Mouse (Mus musculus) embryonic facial prominence, embryonic 13.5 days (tissue): Measurements from ENCODE around the gene Phc2. TPM values are rescaled to one million over a fixed set of nuclear protein-coding genes. Genes with fewer than 3 reads are reported as not detected.

Experiments used
- ATAC-seq: fragments of 200-750 bp; cut with Nextera tagmentation; 2 replicates; pipeline ENCODE4 v1.8.0; 2017; ENCODE audit warnings: low read depth; ENCODE audit not compliant: insufficient number of reproducible peaks, insufficient read depth, low FRiP score, low TSS enrichment
- H3K27ac ChIP-seq: fragments of 300-500 bp; sonication (generic); 2 replicates; pipeline ENCODE4 v1.5.1; 2015; ENCODE audit warnings: moderate library complexity, mild to moderate bottlenecking, inconsistent platforms
- H3K27me3 ChIP-seq: fragments of 300-500 bp; sonication (generic); 2 replicates; pipeline ENCODE4 v1.6.1; 2015; ENCODE audit warnings: mild to moderate bottlenecking, inconsistent platforms
- H3K36me3 ChIP-seq: fragments of 300-500 bp; sonication (generic); 2 replicates; pipeline ENCODE4 v1.6.1; 2015; ENCODE audit warnings: mild to moderate bottlenecking, inconsistent platforms
- H3K4me1 ChIP-seq: fragments of 300-500 bp; sonication (generic); 2 replicates; pipeline ENCODE4 v1.6.1; 2015; ENCODE audit warnings: inconsistent platforms
- H3K4me2 ChIP-seq: fragments of 300-500 bp; sonication (generic); 2 replicates; pipeline ENCODE4 v1.6.1; 2015; ENCODE audit warnings: moderate library complexity, mild to moderate bottlenecking, inconsistent platforms
- H3K4me3 ChIP-seq: fragments of 300-500 bp; sonication (generic); 2 replicates; pipeline ENCODE4 v1.5.1; 2015; ENCODE audit warnings: mild to moderate bottlenecking, inconsistent platforms
- H3K9ac ChIP-seq: fragments of 300-500 bp; sonication (generic); 2 replicates; pipeline ENCODE4 v1.6.1; 2015; ENCODE audit warnings: mild to moderate bottlenecking, inconsistent platforms
- H3K9me3 ChIP-seq: fragments of 300-500 bp; sonication (generic); 2 replicates; pipeline ENCODE4 v1.6.1; 2016; ENCODE audit warnings: inconsistent platforms
- WGBS: fragments of 180-500 bp; shearing (Covaris S2); methylation state at CpG from one replicate; pipeline ENCODE4 v1.1.7; 2015; ENCODE audit warnings: mixed read lengths; 5-methylcytosine and 5-hydroxymethylcytosine counted together
- polyA plus RNA-seq: library from polyadenylated mRNA; unstranded; fragments of >200 nt; fragmentation: Nextera tagmentation; extraction: Ambion mirVana; gene quantifications from 2 replicates; pipeline ENCODE4 v1.2.1, GENCODE M21; 2015

Gene Phc2
- polyA plus RNA-seq, 1 experiment from 2014 or later = 17.8 TPM

DNA sequence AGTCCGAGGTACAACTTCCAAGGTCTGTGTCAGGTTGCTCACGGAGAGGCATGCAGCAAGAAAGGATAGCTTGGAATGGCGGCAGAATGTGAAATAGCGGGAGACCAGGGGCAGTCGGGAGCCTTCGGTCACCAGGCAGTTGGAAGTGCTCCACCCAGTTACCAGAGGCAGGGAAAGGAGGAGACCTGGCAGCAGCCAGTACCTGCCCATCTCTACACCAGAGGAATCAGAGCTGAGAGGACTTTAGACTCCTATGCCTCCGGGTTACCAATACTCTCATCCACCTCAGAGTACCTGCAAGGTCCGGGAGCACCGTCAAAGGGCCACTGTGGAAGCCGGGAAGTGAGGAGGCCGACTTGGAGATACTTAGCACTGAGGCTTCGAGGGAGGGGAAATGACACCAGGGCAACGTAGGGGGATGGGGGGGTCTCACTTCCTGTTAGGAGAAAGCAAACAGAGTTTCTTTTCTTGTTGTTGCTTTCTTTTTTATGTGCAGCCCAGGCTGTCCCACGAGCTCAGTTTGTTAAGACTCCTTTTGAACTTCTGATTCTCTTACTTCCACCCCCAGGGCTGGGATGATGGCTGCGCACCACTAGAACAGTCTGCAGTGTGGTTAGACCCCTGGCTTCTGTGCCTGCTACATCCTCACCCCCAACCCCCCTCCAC is 36.1 kb upstream of the Phc2 start, which contains the start of gene Tlr12:
Gene Tlr12, minus strand, starts transcription at position 374 of the 666 bp plus-strand sequence.
- Histone ChIP-seq H3K4me2 (no peak within 1 kb of the TSS), H3K4me1 (peaks cover 26% of the 10 kb centered on the region), H3K9me3 (no peaks in the 10 kb centered on the region), H3K27me3 (peaks cover 17% of the 10 kb centered on the region), H3K9ac (no peak within 1 kb of the TSS), H3K27ac (no peak within 1 kb of the TSS), H3K36me3 (no peaks in the 10 kb centered on the region), H3K4me3 (no peak within 1 kb of the TSS)
- 56% methylated on average over 15 of the region's 15 CpGs for WGBS
- ATAC-seq = no peak

DNA sequence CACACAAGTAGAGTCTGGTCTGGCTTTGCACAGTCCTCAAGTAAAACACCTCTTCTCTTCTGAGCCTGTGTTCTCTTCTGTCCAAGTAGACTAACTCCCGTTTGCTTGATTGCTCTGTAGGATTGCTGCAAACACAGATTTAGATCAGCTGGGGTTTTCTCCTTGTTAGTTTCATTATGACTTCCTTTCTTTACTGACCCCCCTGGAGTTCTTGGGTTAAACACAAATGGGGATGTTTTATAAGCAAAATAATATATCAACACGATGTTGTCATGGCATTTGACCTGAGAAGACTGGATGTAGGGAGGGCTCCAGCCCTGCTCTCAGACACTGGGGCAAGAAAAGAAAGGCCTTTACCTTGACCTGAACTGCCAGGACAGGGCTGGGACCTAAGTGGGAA is 35.5 kb upstream of the Phc2 start:
- H3K27ac ChIP-seq = no peak overlapping the region
- peaks cover 26% of the 10 kb centered on the region for H3K4me1 ChIP-seq
- WGBS = 20% methylated on average over 2 of the region's 2 CpGs

DNA sequence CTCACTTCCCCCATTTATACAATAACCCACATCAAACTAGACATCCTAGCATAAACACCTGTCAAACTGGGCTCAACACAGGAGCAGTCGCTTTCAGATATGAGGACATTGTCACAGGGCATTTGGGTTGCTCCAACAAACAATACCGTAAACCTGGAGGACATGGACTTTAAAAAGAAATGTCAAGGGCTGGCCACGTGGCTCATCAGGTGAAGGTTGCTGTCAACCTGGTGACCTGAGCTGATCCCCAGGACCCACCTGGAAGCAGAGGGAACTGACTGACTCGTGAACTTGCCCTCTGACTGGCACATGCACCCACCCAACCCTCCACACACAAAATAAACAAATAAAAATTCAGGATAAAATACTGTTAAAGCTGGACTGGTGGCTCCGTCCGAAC is 33.9 kb upstream of the Phc2 start:
- no peaks in the 10 kb centered on the region for H3K9me3 ChIP-seq
- no peaks in the 10 kb centered on the region for H3K36me3 ChIP-seq
- no peak overlapping the region for H3K4me2 ChIP-seq
- H3K27ac ChIP-seq = no peak overlapping the region
- WGBS = 77% methylated on average over 6 of the region's 6 CpGs
- H3K4me3 ChIP-seq = no peak overlapping the region
- no peak overlapping the region for H3K9ac ChIP-seq
- no peak for ATAC-seq
- H3K27me3 ChIP-seq = peaks cover 17% of the 10 kb centered on the region
- H3K4me1 ChIP-seq = peaks cover 26% of the 10 kb centered on the region

More for the DNA sequence above, 35.5 kb upstream of the Phc2 start:
- ATAC-seq = no peak
- no peaks in the 10 kb centered on the region for H3K9me3 ChIP-seq
- no peak overlapping the region for H3K4me3 ChIP-seq
- H3K9ac ChIP-seq = no peak overlapping the region
- peaks cover 17% of the 10 kb centered on the region for H3K27me3 ChIP-seq
- H3K36me3 ChIP-seq = no peaks in the 10 kb centered on the region
- no peak overlapping the region for H3K4me2 ChIP-seq

DNA sequence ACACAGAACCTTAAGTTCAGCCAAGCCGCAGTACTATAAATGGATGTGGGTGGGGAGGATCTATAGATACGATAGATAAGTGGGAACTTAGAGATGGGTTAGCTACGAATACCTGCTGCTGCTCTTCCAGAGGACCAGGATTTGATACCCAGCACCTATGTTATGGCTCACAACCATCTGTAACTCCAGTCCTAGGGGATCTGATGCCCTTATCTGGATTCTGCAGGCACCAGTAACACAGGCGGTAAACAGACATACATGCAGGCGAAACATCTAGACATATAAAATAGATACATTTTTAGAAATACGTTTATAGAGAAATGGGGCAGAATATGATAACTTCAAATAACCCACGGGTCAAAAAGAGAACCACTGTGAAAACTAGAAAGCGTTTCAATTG is 33.4 kb upstream of the Phc2 start:
- peaks cover 12% of the 10 kb centered on the region for H3K27me3 ChIP-seq
- no peaks in the 10 kb centered on the region for H3K36me3 ChIP-seq
- no peak overlapping the region for H3K4me3 ChIP-seq
- H3K27ac ChIP-seq = no peak overlapping the region
- no peak overlapping the region for H3K4me2 ChIP-seq
- no peaks in the 10 kb centered on the region for H3K9me3 ChIP-seq
- H3K9ac ChIP-seq = no peak overlapping the region
- no peak for ATAC-seq
- WGBS = 87% methylated on average over 8 of the region's 8 CpGs
- H3K4me1 ChIP-seq = peaks cover 26% of the 10 kb centered on the region

DNA sequence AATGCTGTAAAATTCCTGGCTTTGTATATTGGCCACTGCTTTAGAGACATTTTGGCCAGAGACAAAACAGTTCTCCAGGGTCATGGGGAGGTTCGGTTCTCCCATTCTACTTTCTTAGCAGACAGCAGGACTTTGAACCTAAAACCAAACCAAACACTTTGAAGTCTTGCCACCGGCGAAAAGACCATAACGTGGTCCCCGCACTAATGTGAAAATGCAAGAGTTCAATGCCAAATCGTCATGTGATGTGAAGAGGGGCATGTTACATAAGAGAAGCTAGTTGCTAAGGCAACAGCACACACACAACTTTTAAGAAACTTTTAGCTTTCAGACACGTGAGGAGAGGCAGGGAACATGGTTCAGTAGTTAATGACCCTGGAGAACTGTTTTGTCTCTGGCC is 19.1 kb upstream of the Phc2 start:
- Histone ChIP-seq H3K27me3 (no peaks in the 10 kb centered on the region), H3K9ac (no peak overlapping the region), H3K27ac (no peak overlapping the region), H3K4me2 (no peak overlapping the region), H3K36me3 (no peaks in the 10 kb centered on the region), H3K4me3 (no peak overlapping the region), H3K9me3 (no peaks in the 10 kb centered on the region), H3K4me1 (peaks cover 28% of the 10 kb centered on the region)
- 73% methylated on average over 7 of the region's 7 CpGs for WGBS
- no peak for ATAC-seq

DNA sequence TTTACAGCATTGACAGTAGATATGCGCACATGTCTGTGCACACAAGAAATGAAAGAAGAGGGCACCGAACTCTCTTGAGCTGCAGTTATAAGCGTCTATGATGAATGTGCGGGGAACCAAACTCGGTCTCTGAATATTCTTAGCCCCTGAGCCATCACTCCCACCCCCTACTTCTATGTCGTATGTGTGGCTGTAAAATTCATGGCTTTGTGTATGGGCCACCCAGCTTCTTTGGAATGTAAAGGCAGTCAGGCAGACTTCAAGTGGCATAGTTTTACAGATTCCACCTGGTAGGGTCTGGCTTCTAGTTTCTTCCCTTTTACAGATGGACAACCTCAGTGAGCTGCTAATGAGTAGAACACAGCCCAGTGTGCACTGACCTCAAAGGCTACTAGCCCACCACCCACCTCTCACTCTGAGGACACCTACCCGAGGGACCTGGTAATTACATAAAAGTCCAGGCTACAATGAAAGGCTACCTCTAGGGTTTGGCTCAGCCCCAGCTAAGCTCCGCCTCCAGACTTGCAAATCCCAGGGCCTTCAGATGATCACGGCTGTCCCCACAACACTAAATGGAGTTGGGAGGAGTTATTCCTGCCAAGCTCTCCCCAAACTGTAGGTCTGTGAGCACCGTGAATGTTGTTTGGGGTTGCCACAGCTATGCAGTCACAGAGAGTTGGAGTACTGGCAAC is 18.5 kb upstream of the Phc2 start:
- Histone ChIP-seq H3K27me3 (no peaks in the 10 kb centered on the region), H3K27ac (no peak overlapping the region), H3K4me1 (peaks cover 28% of the 10 kb centered on the region), H3K36me3 (no peaks in the 10 kb centered on the region), H3K9ac (no peak overlapping the region), H3K4me3 (no peak overlapping the region), H3K4me2 (no peak overlapping the region), H3K9me3 (no peaks in the 10 kb centered on the region)
- ATAC-seq = no peak
- WGBS = 55% methylated on average over 10 of the region's 10 CpGs

DNA sequence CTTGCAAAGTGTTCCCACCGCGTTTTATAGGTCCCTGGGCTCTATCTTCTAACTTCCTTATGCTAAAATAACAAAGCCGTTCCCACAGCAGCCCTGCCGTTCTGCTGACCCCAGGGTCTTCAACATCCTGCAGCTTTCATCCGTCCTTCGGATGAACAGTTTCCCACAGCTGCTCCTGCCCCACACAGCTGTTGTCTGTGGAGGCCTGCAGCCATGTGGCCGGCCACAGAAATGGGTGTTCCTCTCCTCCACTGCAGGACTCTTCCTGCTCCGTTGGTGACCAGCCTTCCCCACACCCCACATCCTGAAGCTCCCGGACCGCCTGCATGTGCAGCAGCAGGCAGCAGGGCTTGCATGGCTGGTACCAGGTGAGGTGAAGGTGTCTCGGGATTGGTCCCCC is 17.3 kb upstream of the Phc2 start:
- H3K9ac ChIP-seq = no peak overlapping the region
- no peak overlapping the region for H3K4me2 ChIP-seq
- no peak overlapping the region for H3K27ac ChIP-seq
- H3K4me3 ChIP-seq = no peak overlapping the region
- no peaks in the 10 kb centered on the region for H3K36me3 ChIP-seq
- H3K27me3 ChIP-seq = no peaks in the 10 kb centered on the region
- H3K9me3 ChIP-seq = no peaks in the 10 kb centered on the region
- H3K4me1 ChIP-seq = peaks cover 28% of the 10 kb centered on the region
- 44% methylated on average over 11 of the region's 11 CpGs for WGBS
- ATAC-seq = no peak

DNA sequence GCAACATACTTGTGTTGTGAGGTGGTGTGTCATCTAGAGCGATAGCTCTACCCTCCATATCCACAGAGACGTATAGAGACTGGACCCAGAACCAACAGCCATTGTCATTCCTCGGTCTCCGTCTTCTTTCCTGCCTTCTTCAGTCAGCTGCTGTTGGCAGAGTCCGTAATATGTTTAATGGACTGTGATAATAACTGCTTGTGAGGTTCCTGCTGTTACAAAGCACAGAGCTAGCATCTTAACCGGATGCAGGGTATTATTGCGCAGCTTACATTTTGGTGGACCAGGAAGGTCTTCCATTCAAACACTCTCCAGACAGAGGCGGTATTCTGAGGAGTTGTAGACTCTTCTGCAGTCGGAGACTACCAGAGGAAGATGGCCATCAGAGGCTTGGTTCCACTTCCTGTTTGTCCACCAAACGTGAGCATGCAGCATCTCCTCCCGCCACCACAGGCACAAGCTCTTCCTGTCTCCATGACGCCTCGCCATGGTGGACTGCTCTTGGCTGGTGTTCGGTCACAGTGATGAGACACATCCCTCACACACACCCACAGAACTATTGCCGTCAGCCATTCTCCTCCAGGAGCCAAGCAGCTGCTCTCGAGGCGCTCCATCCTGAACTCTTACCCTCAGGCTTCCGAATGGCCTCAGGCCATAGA is 16.1 kb upstream of the Phc2 start:
- ATAC-seq = no peak
- Histone ChIP-seq H3K9me3 (no peaks in the 10 kb centered on the region), H3K4me3 (no peak overlapping the region), H3K36me3 (no peaks in the 10 kb centered on the region), H3K27ac (no peak overlapping the region), H3K4me2 (no peak overlapping the region), H3K4me1 (peaks cover 28% of the 10 kb centered on the region), H3K9ac (no peak overlapping the region), H3K27me3 (no peaks in the 10 kb centered on the region)
- 83% methylated on average over 18 of the region's 18 CpGs for WGBS

DNA sequence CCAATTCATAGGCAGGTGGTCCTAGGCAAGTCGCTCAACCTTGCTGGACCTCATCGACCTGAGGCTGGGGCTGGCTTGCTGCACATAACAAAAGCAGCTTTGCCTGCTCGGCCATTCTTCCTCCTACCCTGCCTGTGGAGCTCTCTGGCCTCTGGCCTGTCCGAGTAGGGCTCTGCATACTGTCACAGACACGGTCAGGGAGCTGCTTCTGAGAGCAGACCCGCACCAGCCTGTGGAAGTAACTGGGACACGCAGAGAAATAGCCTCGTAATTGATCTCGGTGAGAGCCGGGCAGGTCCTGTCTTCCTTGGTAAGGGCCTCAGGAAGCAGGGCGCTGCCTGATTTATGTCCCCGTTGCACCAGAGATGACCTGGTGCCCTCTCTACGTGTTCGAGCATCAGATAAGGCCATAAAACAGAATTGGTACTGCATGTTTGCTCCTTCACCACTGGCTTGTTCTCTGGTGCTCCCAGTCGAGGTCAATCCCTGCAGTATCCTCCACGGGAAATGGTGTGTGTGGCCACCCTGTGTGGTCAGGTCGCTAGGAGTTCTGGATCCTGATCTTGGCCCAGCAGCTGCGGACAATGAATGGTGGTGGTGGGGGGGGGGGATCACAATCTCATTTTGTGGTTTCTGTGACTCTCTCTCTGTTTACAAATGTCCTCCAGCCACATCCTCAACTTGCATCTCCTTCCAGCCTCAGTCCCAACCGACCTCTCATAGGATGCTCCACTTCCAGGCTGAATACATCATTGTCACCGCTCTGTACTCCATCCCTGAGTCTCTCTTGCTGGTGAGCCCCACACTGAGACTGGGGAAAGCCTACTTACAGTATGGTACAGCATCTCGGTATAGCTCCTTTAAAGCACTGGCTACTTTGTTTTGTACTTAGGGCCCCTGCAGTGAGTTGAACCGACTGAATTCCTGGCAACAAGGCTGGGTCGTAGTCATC is 12.5 kb upstream of the Phc2 start:
- Histone ChIP-seq H3K9me3 (no peaks in the 10 kb centered on the region), H3K4me3 (no peak overlapping the region), H3K4me2 (no peak overlapping the region), H3K27me3 (no peaks in the 10 kb centered on the region), H3K9ac (no peak overlapping the region), H3K36me3 (no peaks in the 10 kb centered on the region), H3K27ac (no peak overlapping the region), H3K4me1 (peaks cover 32% of the 10 kb centered on the region)
- no peak for ATAC-seq
- 52% methylated on average over 23 of the region's 23 CpGs for WGBS

DNA sequence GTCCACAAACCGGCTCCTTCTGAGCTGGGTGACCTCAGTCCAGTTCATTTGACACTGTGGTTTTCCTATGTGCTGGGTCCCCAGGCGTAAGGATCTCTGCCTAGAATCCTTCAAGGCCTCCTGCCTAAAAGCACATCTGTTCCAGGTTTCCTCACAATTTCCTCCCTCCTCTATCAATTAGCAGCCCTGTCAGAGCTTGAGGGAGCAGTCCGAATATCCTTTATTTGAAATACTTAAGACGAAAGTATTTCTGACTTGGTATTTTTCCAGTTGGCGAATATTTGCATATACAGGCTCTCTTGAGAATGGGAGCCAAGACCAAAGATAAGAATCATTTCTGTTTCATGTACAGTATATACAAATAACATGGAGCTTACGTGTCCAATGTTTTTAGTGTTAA is 8.6 kb upstream of the Phc2 start:
- Histone ChIP-seq H3K4me2 (no peak overlapping the region), H3K27ac (no peak overlapping the region), H3K9me3 (no peaks in the 10 kb centered on the region), H3K9ac (no peak overlapping the region), H3K4me1 (peaks cover 37% of the 10 kb centered on the region), H3K27me3 (no peaks in the 10 kb centered on the region), H3K36me3 (no peaks in the 10 kb centered on the region), H3K4me3 (no peak overlapping the region)
- no peak for ATAC-seq
- 35% methylated on average over 6 of the region's 6 CpGs for WGBS

DNA sequence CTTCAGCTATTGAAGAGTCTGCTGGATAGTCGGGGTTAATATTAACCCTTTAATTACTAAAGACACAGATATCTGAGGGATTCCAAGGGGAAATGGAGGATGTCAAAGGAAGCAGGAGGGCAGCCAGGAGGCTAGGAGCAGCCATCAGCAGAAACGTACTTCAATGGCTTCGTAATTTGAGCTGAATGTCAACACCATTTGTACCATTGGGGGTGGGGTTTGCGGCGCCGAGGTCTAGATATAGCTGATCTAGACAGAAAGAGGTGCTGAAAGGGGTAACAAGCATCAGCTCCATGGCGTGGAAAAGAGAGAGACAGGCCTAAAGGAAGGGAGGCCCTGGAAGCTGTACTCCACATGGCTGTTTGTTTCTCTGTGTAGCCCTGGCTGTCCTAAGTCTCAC is 7.7 kb upstream of the Phc2 start:
- Histone ChIP-seq H3K27me3 (no peaks in the 10 kb centered on the region), H3K9me3 (no peaks in the 10 kb centered on the region), H3K27ac (no peak overlapping the region), H3K9ac (no peak overlapping the region), H3K4me3 (no peak overlapping the region), H3K4me2 (no peak overlapping the region), H3K36me3 (no peaks in the 10 kb centered on the region), H3K4me1 (peaks cover 37% of the 10 kb centered on the region)
- 25% methylated on average over 7 of the region's 7 CpGs for WGBS
- ATAC-seq = no peak
